Mouse (Mus musculus) kidney, postnatal 25 days (tissue): ENCODE data around the gene Tenm2.

Experiments used
- DNase-seq, 2 experiments: peaks; one replicate each; pipeline ENCODE4 v3.0.0; 2021; ENCODE audit warnings: mixed read lengths in 2 of 2

Gene Tenm2

DNA sequence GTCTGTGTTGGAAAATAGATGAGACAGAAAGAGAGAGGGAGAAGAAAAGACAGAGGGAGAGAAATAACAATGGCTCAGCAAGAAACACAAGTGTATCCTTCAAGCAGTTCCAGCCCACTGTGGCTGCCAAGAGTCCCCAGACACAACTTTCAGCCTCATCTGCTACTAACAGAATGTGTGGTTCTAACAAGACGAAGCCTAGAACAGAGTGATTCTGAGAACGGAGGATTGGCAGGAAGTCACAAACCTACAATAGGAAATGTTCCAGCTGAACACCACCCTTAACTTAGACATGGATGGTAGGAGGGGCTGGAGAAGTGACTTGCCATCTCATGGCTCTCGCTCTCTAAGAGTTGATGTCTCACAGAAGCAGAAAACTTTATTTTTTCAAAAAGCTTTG lies 894.0 kb downstream of the Tenm2 start:
- DNase-seq = no peak

DNA sequence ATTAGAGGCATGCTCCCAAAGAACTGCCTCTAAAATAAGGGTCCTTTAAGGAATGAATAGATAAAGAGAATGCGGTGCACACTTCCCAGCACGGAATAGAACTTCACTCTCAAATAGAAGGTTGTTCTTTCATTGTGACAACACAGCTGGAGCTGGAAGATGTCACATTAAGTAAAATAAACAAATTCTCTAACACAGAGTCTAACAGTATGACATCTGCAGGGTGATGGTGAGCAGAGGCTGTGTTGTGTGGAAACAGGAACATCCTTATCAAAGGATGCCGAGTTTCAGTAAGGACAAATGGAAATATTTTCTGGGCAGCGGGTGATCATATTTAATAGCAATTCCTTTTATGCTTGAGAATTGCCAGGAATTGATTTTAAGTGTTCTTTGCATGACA lies 897.3 kb downstream of the Tenm2 start:
- DNase-seq = no peak

DNA sequence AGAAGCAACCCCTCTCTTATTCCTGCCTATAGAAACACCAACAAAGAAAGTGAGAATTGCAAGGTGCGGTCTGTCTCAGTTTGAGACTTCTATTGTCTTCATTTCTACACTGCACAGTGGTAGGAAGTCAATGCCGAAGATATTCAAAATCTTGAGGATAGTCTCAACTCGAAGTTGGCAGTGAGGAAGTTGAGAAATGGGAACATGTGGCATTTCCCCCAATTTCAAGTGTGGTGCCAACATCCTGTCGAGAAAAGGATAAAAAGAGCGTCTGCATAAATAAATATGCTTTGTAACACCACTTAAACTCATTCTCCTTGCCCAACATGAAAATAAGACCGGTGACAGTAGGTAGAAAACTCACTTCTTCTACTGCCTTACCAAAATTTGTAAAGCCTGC lies 898.7 kb downstream of the Tenm2 start:
- DNase-seq = no peak

DNA sequence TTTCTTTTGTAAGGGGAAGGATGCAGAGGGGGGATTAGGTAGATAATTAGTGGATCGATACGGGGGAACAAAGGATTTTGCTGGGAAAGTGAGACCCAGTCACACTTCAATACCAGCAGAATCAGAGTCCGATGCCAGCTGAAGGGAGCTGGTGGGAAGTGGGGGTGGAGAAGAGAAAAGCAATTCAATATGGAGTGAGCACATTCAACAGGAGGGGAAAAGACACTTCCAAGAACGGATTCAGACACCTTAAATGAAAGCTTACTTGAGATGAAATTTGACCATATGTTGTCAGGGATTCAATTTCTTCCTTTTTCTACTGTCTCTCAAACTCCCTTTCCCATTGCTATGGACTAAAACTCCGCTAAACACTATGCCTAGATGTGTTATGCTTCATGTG lies 900.6 kb downstream of the Tenm2 start:
- no peak for DNase-seq

DNA sequence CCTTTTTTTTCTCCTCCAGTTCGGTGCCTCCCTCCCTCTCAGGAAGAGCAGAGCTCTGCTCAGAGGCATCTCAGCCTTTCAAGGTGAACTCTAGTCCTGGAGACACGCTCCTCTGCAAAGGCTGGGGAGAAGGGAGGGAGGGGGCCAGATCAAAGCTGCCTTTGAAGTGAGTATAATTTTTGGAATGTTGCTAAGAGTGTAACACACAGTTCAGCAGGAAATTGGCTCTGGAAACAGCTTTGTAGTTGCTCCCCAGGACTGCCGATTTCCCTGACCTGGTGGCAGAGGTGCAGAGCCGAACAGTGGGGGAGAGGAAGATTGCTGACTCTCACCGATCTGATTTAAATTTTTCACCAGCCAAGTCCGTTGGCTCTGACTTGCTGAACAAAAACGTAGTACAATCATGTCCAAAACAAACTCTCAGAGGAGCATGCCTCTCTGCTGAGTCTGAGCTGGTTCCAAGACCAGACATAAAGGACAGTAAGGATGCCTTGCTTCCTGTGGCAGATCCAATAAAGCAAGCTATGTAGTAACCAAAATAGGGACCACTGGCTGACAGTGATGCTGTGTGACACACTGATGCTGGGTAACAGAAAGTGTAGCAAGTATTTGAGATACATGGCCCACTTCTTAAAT lies 901.5 kb downstream of the Tenm2 start:
- no peak for DNase-seq

DNA sequence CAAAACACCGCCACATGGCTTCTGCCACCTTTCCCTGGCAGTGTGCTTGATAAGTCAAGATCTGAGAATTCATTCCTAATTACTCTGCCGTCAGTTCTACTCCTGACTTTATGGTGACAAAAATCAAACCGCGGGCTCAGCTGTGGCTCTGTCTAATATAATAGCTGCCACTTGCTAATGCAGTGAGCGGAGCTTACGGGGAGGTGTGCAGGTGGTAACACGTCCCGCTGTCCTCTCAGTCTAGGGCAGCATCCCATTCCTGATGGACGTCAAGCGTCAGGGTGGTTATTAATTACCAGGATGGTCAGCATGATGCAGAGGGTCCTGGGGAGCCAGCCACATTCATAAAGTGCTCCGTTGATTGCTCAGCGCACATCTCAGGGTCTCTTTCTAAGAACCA lies 903.5 kb downstream of the Tenm2 start:
- DNase-seq = no peak

DNA sequence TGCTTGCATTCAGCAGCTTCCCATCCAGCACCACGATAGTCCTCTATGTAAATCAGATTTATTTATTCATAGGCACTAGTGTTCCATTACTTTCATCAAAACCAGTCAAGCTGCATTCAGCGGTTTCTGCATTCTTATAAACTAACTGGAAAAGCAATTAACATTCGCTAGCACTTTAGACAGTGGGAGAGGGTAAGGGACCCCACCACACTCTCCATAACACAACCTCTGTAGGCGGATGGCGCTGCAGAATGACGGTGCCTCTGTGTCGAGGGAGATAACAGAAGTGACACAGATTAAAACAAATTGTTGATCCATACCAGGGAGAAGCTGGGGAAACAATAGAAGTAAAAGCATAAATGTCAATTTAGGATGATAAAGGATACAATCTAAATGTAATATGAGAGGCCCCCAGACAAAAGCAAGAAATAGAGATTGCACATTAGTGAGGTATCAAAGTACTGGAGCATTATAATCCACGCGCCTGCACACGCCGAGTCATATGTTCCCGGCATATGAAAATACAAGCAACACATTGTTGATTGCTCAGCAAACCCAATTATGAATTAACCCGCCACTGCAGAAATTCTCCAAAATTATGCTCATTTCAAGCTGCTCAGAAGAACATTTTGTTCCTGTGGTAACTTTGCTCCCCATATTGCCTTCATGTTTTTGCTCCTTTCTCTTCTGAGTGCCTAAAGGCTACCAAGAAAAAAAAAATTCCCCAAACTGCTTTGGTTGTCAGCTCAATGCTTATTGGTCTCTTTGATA lies 904.2 kb downstream of the Tenm2 start:
- no peak for DNase-seq

DNA sequence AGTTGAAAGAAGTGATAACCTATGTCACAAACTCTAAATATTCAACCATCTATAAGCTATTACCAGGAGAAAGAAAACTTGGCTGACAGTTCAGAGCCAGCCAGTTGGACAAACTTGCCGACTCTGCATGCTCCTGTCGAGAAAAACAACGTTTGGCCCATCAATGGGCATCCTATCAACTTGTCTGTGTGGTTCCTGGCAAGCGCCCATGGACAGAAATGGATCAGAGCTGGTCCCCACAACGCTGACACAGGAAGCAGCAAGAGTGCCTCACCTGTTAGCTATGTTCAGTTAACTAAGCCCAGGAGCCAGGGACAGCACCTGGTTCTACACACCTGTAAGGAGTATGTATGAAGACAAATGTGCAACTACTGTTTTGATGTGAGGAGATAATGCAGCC lies 908.5 kb downstream of the Tenm2 start:
- DNase-seq = no peak

DNA sequence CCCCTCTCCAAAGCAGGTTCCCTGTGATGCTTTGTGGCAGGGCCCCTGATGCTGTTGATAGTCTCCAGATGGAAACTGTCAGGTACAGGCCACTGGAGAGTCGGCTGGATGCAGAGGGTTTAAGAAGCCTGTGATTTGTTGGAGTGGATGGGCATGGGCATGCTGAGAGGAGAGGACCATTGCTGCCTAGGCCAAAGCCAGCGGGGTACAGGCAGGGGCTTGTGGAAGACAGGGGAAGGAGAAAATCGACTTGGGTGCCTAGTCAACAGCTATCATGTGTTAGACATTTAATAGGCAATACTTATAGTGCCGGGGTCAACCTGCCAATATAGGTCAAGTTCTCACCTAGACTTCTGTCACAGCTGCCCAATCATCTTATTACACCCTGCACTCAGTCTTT lies 926.4 kb downstream of the Tenm2 start:
- DNase-seq = no peak

DNA sequence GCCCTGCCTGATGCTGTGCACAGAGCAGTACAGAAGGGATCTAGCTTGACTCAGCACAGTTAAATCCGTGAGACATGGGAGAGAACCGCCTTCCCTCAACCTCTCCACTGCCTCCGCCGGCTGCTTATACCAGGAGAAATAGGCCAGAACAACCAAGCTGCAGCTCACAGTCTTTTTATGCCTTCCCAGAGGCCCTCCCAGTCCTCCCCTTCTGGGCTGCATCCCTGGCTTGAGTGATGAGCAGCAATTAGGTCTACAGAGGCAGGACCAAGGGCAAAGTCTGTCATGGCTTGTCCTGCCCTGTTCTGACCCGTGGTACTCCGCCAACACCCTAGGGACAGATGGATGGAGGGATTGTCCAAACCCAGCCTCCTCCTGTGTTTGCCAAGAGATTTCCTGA lies 928.5 kb downstream of the Tenm2 start:
- no peak for DNase-seq

DNA sequence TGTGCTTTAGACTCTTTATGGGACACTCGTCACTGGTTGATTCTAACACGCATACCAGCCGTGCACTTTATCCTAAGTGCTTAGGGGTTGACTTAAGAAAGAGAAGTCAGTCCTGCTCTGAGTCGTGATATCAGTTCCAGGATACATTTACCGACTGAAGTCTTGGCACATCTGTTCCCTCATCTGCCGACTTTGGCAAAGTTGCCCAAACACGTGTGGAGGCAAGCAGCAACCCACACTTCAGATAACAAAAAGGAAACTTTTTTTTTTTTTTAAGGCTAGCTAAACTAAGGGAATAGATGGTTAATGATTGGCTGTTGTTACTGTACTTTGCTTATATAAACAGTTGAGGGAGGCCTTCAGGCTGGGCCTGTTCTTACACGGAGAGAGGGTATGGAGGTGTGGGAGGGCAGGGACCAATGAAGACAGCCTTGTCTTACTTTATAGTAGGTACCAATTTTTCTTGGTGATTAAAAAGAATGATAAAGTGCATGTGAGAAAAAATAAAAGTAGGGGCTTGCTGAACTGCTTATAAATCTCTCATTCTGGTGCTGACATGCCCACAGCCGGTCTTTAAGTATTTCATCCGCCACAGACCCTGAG lies 930.3 kb downstream of the Tenm2 start:
- DNase-seq = no peak

DNA sequence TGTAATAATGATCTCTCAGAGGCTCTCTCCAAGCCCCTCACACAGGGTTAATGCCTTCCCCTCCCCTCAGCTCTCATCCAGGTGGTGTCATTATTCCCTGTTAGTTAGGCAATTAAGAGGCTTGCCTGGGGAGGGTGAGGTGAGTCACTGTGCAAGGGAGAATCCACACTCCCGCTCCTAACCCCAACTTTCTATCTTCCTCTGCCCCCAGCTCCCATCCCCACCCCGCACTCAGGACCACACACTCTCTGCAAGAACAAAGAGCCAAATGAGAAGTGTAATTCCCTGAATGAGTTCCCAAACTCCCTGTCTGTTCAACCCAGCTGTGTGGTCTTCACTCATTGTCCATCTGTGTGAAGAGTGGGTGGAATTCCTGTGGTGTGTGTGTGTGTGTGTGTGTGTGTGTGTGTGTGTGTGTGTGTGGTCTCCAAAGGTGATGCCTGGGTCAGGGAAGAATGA lies 932.8 kb downstream of the Tenm2 start:
- DNase-seq = no peak

DNA sequence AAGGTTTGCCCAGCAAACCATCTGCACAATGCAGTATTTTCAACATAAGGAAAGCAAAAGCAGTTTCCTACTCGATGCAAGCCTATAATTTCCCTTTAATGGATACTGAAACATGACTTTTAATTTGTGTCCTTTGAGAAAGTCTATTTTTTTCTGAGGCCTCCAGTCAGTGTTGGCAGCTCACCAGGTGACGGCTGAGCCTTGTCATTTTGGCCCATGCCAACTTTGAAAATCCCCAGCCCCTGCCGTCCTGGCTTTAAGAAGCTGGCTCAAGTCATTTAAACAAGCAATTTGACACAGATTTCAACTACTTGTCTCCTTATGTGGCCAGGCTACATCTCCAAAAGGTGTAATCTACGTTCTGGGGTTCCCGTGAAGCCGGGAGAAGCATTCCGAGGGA lies 933.7 kb downstream of the Tenm2 start:
- no peak for DNase-seq

DNA sequence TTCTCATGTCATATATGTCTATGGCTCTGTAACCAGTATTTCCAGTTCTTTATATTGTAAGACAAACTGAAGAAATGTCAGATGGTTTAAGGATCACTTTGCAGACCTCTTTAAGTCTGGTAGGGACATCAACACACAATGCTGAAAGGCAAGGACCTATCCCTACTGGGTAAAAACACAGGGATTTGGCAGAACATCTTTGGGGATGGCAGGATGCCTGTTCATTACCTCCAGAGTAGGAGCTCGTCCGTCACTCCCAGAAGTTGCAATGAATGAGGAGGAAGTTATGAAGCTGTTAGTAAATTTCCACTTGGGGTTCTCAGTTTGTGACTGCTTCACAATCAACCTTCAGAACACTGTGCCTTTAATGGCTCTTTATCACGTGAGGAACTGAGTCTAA lies 939.2 kb downstream of the Tenm2 start:
- DNase-seq = no peak

DNA sequence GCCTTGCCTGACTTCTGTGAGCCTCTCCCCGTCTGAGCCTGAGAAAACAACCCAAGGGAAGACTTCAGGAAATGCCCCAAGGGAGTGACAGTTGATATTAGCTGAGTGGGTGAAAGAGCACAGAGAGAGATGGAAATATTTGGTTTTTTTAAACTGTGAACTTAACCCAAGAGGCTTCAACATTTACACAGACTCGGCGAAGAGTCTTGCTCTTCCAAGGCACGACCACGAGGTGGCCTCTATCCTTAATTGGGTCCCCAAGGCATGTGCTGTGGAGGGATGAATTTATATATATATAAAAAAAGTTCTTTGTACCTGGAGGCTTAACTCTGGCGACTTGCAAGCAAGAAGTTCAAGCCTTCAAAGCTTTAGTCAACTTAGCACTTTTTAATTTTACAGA lies 943.6 kb downstream of the Tenm2 start:
- no peak for DNase-seq

DNA sequence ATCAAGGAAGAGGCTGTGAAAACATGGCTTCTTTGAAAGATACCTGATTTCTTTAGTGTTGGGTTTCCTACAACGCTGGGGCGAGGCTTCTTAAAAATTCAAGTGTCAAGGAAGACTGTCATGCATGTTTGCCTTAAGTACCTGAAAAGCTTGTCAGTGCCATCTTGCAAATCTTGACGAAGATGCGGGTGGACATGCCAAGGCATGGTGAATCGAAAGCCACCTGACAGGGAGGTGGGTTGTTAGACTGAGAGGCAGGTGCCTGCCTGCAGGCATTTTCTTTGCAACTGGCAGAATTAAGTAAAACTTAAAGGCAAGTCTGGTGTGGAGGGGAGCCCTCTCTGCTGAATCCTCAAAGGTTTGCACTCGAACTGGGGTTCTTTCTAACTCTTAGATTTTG lies 949.5 kb downstream of the Tenm2 start:
- DNase-seq = no peak

DNA sequence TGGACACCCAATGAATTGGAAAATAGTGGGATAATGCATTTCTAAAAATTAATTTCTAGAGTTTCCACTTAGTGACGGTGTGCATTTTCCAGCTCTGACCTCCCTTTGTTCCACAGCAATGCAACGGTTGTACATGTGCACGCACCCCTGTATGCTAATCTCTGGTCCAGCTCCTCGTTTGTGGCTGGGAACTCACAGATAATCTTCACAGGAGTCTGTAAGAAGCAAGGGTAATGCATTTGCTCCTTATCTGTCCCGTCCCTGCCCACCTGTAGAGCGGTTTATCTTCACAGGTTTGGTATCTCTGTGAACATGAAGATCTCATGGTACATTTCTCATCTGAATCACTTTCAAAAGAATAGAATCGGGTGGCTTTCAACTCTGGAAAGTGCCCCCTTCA lies 955.2 kb downstream of the Tenm2 start:
- DNase-seq = no peak

DNA sequence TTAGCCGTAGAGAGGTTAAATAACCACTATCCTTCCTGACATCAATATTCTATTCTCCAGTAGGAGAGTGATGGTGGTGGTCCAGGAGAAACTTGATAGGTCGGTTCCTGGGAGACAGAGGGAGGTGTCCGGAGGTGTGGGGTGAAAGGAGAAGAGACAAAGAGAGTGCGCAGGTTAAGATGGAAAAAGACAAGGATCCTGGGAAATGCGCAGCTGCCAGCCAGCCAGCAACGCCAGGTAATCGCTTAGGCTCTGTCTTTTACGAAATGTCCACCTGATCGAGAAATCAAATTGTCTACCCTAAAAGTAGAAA lies 957.9 kb downstream of the Tenm2 start:
- no peak for DNase-seq

DNA sequence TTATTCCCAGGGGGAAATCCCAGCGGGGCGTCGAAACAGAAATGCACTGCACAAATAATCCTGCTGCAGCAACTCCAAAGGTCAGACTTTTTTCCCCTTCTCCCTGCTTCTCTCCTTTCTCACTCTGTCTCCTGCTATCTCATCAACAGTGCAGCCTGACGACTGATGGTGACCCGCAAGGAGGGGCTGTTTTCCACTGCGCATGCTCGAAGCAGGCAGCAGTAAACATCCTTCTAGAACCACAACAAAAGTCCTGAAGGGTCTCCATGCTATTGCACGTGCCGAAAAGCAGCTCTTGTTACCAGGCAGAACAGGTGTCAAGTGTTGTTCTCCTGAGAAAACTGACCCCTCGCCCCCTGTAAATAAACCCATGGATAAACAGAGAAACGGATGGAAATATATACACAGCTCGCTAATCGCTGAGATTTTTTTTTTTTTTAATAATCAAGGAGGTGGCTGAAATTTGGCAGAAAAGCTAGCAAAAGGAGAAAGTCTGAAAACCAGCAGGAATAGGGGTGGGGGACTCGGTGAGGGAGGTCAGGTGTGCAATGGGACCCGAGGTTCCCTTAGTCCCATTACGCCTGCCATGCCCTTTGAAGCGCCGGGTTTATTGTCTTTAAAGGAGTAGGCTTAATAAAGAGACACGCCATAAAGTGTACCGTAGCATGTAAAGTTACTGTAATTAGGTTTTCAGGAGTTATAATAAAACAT lies 958.4 kb downstream of the Tenm2 start:
- peak in 1 of 2 experiments; percentile 9 for DNase-seq

DNA sequence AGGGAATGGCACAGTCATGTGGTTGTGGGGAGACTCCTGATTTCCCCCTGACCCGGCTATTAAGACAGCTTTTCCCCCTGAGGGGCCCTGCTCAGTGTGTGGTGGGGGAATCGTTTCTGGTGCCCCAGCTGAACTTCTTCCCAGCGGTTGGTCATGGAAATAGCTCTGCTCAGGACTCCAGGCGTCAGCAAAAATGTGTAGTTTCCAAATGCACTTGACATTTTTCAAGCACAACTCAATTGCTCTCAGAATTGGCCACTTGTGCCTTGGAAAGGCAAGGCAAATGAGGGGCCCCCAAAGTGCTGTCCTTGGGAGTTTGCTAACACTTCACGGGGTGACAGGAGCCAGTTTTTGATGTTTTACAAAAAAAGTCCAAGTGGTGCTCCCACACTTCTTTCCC lies 959.7 kb downstream of the Tenm2 start:
- no peak for DNase-seq

DNA sequence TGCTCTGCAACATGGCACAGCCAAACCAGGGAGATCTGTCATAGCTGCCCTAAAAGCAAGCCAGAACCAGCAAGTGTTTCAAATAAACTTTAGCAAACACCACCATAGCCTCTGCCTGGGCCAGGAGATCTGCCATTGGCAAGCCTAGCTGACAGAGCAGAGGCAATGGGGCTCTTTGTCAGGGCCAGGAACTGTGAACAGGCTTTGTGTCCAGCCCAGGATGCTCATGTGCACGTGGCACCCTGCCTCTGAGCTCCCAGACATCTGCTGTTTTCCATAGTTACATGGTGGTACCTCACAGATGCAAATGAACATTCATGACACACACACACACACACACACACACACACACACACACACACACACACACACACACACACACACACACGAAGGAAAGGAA lies 963.6 kb downstream of the Tenm2 start:
- no peak for DNase-seq

DNA sequence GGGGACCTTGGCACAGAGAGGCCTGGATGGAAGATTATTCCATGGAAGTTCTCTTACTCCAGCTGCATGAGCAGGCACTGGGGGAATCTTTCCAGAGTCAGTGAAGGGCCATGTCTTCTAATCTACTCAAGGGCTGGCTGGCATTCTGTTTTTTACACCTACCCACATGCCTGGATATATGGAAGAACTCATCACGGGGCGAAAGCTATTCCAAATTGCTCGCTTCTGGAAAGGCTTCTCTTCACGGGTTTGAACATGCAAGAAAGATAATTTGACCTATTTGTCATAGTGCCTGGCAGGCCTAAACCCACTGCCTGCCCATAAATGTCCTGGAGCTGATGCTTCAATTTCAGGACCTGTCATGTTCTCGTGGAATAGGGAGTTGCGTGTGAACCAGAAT lies 965.8 kb downstream of the Tenm2 start:
- no peak for DNase-seq

DNA sequence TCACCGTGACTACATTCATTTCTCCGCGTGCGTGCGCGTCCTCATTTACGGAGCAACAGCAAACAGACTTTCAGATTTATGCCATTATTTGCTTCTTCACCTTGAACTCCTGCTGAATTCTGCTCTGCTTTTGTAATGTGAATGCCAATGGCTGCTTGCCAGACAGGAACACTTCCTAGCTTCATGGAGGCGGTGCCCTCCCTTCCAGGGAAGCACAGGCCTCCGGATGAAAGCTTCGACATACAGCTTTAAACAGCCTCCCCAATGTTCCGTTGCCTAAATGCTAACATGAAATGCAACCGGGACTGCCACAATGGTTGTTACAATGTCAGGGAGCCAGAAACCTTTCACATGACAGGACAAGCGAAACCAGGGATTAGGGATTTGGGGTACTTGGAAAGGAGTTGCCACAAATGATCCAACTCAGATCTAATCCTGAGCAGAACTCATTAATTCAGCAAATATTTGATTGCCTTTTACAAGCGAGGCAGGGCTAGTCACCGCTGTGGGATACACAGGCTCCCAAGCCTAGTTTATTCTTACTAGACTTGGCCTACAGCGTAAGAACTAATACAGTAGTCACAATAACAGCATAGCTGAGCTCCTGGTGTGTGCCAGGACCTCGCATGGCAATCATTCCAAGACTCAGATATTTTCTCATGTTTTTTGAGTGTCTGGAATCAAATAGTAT lies 970.8 kb downstream of the Tenm2 start:
- DNase-seq = peak; percentile 53 to 56
